9 mouse cellular contexts compared by ENCODE assay signal in the genomic region with DNA sequence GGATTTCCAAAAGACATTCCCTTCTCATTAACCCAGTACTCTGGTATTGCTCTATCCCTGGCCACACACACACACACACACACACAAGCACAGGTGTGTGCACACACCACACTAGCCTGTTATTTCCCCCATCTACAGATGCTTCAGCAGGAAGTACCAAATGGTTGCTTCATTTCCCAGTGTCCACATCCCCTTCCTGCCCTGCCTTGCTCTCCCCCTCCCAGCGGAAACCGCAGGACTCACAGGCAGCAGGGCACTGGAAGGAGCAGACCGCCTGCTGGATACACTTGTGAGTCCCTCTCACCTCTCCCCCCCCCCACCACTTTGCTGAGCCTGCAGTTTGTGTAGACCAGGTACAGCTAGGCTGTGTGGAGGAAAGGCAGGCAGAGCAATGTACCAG. TPM values are rescaled to one million over a fixed set of nuclear protein-coding genes. Genes with fewer than 3 reads are reported as not detected.
A peak's percentile ranks its signal among the peaks of the same experiment; 100 is the strongest.
DNase-seq lines count a peak whose midpoint lies in the region; ATAC-seq and TF ChIP-seq lines count a peak whose summit lies in the region.
"Had no signal": no experiment of that assay in that cellular context is flagged by ENCODE, and none has a peak within 500 bp of the region (broad histone marks: within the 10 kb centered on the region; RNA-seq: fewer than 3 reads in every experiment).

No protein-coding gene starts in this region.

- no peak for TF ChIP-seq CTCF in lung, adult 2 months (IDR thresholded peaks at IDR 0.05; ENCODE audit: insufficient read depth, low read length)
- TF ChIP-seq CTCF in forebrain, postnatal 0 days (IDR thresholded peaks at IDR 0.05; ENCODE audit: low read depth) = no peak

- peaks cover 32% of the 10 kb centered on the region for H3K36me3 ChIP-seq in heart, embryonic 14.5 days (ENCODE audit: control insufficient read depth, insufficient read depth, low read length)
- no peaks in the 10 kb centered on the region for H3K36me3 ChIP-seq in forebrain, postnatal 0 days (ENCODE audit: insufficient read depth)
- H3K36me3 ChIP-seq: midbrain, embryonic 12.5 days had no signal

- H3K9me3 ChIP-seq in heart, embryonic 14.5 days (ENCODE audit: control insufficient read depth, low read length) = no peaks in the 10 kb centered on the region
- no peaks in the 10 kb centered on the region for H3K9me3 ChIP-seq in forebrain, postnatal 0 days (ENCODE audit: low read length)
- H3K9me3 ChIP-seq: midbrain, embryonic 12.5 days had no signal

- peak; percentile 27 for ATAC-seq in heart, embryonic 14.5 days (ENCODE audit: insufficient number of reproducible peaks, insufficient read depth, low FRiP score, low read depth)
- no peak for ATAC-seq in forebrain, postnatal 0 days

- peak overlapping the region; percentile 6 to 69; a peak in 3 of 4 replicates for H3K27ac ChIP-seq in heart, embryonic 14.5 days (replicated peaks in 1 of 2; ENCODE audit: control insufficient read depth in 1 of 2, insufficient read depth in 1 of 2, low read depth in 2 of 2, low read length in 2 of 2)
- H3K27ac ChIP-seq in forebrain, postnatal 0 days (ENCODE audit: low read depth, low read length) = no peak overlapping the region
- H3K27ac ChIP-seq: midbrain, embryonic 12.5 days had no signal

- H3K4me3 ChIP-seq in lung, adult 2 months (replicated peaks; ENCODE audit: extremely low read depth, low read depth, low read length) = no peak overlapping the region
- no peak overlapping the region for H3K4me3 ChIP-seq in heart, embryonic 14.5 days (ENCODE audit: control insufficient read depth in 1 of 2, insufficient read depth in 1 of 2, low read depth in 1 of 2, low read length in 2 of 2)
- H3K4me3 ChIP-seq in forebrain, postnatal 0 days (ENCODE audit: low read depth, low read length) = no peak overlapping the region
- H3K4me3 ChIP-seq: midbrain, embryonic 12.5 days had no signal

- 12% methylated on average over 3 of the region's 3 CpGs for WGBS in lung, adult 2 months
- WGBS in heart, embryonic 14.5 days = 16% methylated on average over 3 of the region's 3 CpGs
- WGBS in forebrain, postnatal 0 days = 36% methylated on average over 3 of the region's 3 CpGs

- H3K4me2 ChIP-seq in heart, embryonic 14.5 days (ENCODE audit: low read length) = peak overlapping the region; percentile 44
- H3K4me2 ChIP-seq in forebrain, postnatal 0 days (ENCODE audit: low read depth) = no peak overlapping the region
- H3K4me2 ChIP-seq: midbrain, embryonic 12.5 days had no signal

- peak overlapping the region; percentile 53 for H3K9ac ChIP-seq in heart, embryonic 14.5 days (ENCODE audit: low read length)
- no peak overlapping the region for H3K9ac ChIP-seq in forebrain, postnatal 0 days
- H3K9ac ChIP-seq: midbrain, embryonic 12.5 days had no signal

- peaks cover 34% of the 10 kb centered on the region for H3K4me1 ChIP-seq in lung, adult 2 months (ENCODE audit: control insufficient read depth, insufficient read depth, low read length)
- peaks cover 62 to 100% of the 10 kb centered on the region in 2 experiments for H3K4me1 ChIP-seq in heart, embryonic 14.5 days (ENCODE audit: control insufficient read depth in 2 of 2, insufficient read depth in 2 of 2, low read length in 2 of 2)
- no peaks in the 10 kb centered on the region for H3K4me1 ChIP-seq in forebrain, postnatal 0 days (ENCODE audit: insufficient read depth)
- H3K4me1 ChIP-seq: midbrain, embryonic 12.5 days had no signal

- peak; percentile 69 to 81 for DNase-seq in lung, adult 18-20 months
- no peak for DNase-seq in lung, adult 2 months
- peak; percentile 60 to 73 for DNase-seq in kidney, postnatal 4 days
- DNase-seq in naive thymus-derived CD4-positive, alpha-beta T cell, adult 2 months (ENCODE audit: low read depth) = peak; percentile 56
- no peak for DNase-seq in cerebellum, adult 18-20 months
- DNase-seq in forebrain, postnatal 0 days = no peak
- DNase-seq in cerebellum, adult 11-12 months = no peak

- TF ChIP-seq POLR2A in lung, adult 2 months (IDR thresholded peaks at IDR 0.05; ENCODE audit: borderline replicate concordance, extremely low read depth, low read depth, low read length) = no peak

- no peaks in the 10 kb centered on the region for H3K27me3 ChIP-seq in heart, embryonic 14.5 days (ENCODE audit: control insufficient read depth, insufficient read depth, low read length)
- no peaks in the 10 kb centered on the region for H3K27me3 ChIP-seq in forebrain, postnatal 0 days (ENCODE audit: insufficient read depth, low read length)
- H3K27me3 ChIP-seq: midbrain, embryonic 12.5 days had no signal

RNA-seq across cellular contexts. Expression of a gene that starts 18.0 kb away (rescaled TPM):
- polyA plus RNA-seq in lung, adult 2 months (2012; rRNA removed) = 33.9 and 40.9 TPM in 2 replicates
- polyA plus RNA-seq in heart, embryonic 14.5 days (2014; fragmentation: Nextera tagmentation; extraction: Ambion mirVana) = 81.2 and 86.3 TPM in 2 replicates
- 5.9 and 8.0 TPM in 2 replicates for total RNA-seq in forebrain, postnatal 0 days (2014; rRNA removed)
- 7.5 and 7.9 TPM in 2 replicates for polyA plus RNA-seq in forebrain, postnatal 0 days (2015; fragmentation: Nextera tagmentation; extraction: Ambion mirVana)

RNA-seq across cellular contexts. Expression of a gene that starts 57.2 kb away (rescaled TPM):
- 33.6 and 47.2 TPM in 2 replicates for polyA plus RNA-seq in lung, adult 2 months (2012; rRNA removed)
- polyA plus RNA-seq in heart, embryonic 14.5 days (2014; fragmentation: Nextera tagmentation; extraction: Ambion mirVana) = 121 TPM in 2 replicates
- total RNA-seq in forebrain, postnatal 0 days (2014; rRNA removed) = 23.9 and 25.2 TPM in 2 replicates
- polyA plus RNA-seq in forebrain, postnatal 0 days (2015; fragmentation: Nextera tagmentation; extraction: Ambion mirVana) = 117 and 127 TPM in 2 replicates

Comparison
In these comparisons a context has a peak if more than half of its experiments do, and no peak if none do; other contexts are left out.
1. DNase-seq: peak in lung, adult 18-20 months (2 of 2), kidney, postnatal 4 days (2 of 2) and naive thymus-derived CD4-positive, alpha-beta T cell, adult 2 months (single experiment); none in lung, adult 2 months (single experiment), cerebellum, adult 18-20 months (0 of 2), forebrain, postnatal 0 days (single experiment) and cerebellum, adult 11-12 months (single experiment).